Mouse (Mus musculus) layer of hippocampus, adult 9-11 months (tissue): ENCODE results near the gene Crybb1.

Source experiments
- DNase-seq: peaks from one replicate; pipeline ENCODE4 v3.0.0; 2022

The Crybb1 gene

DNA sequence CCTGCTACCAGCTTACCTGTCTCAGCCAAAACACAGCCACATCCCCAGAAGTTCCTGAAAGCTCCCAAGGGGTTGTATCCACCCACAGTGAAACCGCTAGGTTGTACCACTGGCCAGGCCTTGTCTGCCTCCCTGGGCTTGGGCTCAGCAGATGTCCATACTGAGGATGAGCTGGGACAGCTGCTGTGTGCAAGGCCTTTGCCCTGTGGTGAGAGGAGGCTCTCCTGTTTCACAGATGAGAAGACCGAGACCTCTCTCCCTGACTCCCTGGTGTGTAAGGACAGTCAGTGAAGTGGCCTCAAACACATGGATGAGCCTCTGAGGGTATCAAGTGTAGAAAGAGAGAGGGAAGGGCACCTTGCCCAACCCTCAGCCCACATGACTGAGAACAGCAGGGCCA lies 32.0 kb downstream of the Crybb1 start:
- no peak for DNase-seq

DNA sequence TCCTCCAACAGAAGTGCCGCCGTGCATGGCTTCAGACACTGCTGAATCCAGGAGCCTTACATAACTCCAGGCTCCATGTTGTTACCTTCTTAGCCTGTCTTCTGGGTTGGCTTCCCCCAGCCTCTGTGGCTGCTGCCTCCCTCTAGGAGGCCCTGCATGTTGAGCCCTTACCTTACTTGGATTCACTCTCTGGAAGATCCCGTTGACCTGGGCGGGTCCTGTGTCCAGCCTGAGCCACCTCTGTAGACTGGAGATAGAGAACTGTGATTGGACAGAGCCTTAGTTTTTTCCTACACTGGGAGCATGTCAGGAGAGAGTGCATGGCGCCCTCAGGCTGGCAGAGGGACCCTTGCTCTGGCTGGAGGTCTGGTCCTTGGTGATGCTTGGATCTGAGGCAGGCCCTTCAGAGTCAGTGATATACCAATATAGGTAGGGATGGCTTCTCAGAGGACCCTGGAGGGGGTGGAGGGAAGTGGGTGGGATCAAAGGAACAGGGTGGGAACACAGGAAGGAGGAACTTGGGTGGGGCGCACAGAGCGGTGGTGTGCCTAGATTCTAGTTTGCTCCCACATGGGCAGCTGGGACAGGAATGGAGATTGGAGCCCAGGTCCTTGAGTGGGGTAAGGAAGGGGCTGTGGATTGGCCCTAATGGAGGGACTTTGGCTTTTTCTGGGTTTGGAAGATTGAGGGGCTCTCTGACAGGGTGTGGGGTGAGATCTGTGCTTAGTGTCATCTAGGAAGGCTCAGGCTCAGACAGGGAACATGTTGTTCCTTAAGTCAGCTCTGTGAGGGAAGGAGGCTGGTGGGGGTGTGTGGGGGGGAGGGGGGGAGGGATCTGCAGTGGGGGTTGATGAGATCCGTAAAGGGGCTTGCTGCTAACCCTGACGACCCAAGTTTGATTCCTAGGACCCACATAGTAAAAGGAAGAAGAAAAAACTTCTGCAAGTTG lies 32.9 kb downstream of the Crybb1 start:
- DNase-seq, result no peak

DNA sequence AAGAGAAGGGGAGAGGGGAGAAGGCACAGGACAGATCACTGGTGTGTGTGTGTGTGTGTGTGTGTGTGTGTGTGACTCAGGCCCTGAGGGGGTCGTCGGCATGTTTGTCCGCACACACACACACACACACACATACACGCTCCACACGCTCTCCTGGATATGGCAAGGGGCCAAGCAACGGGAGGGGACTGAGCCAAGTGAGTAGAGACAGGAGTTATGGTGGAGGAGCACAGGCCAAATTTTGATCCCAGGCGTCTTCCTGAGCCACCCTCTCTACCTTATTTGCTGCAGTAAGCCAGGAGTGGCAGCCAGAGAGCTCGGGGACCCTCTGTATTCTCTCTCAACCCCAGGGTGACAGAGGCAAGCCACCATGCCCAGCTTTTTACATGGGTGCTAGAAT lies 33.6 kb downstream of the Crybb1 start:
- no peak for DNase-seq

GRCm38 (mm10) chr5:112289819-112290535 lies 34.4 kb downstream of the Crybb1 start:
- no peak for DNase-seq

DNA sequence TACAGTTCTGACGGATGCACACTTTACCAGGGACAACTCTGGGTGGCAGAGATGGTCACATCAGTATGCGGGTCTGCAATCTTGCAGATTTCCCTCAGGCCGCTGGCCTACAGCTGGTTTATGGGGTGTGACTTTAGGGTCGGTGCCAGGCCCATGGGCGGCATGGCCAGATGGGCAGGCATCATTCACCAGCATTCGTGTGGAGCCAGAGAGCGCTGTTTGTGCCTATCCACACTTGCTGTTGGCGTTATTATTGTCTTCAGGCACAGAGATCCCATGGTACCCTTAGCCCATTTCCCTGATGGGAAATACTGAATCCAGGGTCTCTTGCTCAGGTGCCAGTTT lies 34.9 kb downstream of the Crybb1 start:
- no peak for DNase-seq

- DNase-seq, result no peak
These were observed 36.3 kb downstream of the Crybb1 start for GRCm38 (mm10) chr5:112291866-112292265.

DNA sequence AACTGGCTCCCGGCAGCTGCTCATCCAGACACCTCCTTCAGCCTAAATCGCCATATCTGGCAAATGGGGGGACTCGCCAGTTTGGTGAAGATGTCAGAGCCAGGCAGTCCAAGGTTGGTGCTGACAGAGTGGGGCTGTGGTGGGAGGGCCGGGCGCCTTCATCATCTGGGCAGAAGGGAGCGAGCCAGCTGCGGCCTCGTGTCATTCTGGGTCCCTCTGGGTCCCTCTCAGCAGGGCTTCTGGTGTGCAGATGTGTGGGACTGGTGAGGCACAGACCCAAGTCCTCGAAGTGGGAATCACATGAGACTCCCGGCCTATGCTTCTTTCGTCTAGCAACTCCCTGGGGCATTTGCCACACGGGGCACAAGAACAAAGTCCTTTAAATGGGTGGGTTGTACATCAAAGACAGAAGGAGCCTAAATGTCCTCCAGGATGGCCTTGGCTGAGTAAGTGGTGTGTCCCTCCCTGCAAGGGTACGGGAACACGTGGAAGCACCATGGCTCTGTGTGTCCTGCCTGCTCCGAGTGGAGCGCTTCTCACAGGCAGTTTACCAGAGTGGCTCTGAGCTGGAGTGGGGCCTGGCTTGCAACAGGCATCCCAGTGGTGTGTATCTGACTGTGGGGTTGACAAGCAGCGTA lies 36.8 kb downstream of the Crybb1 start:
- DNase-seq, result no peak

GRCm38 (mm10) chr5:112293800-112294199 lies 38.2 kb downstream of the Crybb1 start:
- no peak for DNase-seq

DNA sequence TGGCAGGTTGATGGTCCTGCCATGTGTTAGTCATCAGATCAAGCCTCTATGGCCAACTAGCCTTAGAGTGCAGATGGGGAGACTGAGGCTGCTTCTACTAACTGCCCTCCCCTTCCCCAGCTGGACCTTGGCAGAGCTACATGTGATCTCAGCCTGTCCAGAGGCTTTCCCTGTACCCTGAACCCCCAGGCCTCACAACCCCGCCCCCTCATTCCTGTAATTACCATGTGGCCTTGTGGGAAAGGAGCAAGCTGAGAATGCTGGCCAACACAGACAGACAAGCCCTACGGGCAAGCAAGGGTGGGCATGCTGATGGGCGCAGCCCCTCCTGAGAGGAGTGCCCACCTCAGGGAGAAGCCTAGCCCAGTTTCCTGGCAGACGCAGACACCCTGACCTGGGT lies 39.1 kb downstream of the Crybb1 start:
- DNase-seq, result no peak

DNA sequence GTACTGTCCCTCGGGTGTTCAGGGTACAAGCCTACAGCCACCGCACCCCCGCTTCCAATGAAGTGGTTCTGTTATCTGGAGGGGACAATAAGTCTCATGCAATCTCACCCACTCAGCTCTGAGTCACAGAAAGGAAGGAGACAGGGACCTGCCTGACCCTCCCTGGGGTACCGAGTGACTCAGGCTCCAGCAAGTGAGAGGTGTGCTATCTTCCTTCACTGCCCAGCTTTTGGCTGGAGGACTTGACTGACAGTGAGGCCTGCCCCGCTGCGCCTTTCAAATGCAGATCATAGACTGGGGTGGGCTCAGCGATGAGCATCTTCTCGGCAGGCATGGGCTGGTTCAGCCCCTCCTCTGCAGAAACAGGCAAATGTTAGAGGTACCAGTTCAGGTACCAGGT lies 39.5 kb downstream of the Crybb1 start:
- no peak for DNase-seq

DNA sequence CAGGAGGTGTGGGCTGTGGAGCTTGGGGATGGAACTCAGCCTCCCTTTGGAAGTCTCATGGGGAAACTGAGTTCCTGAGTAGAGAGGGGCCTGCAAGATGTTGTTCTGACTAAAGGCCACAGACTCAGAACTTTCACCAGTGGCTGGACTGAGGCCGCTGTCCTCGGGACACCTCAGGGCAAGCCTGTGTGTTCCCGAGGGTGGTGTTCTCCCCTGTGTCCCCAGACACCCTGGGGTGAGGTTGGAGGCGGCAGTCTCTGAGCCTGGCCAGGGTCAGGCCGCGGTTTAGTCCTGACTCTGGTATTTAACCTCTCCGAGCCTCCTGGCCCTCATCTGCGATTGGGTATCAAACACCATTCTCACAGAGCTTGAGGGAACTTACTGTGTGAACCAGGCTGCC lies 39.9 kb downstream of the Crybb1 start:
- no peak for DNase-seq

DNA sequence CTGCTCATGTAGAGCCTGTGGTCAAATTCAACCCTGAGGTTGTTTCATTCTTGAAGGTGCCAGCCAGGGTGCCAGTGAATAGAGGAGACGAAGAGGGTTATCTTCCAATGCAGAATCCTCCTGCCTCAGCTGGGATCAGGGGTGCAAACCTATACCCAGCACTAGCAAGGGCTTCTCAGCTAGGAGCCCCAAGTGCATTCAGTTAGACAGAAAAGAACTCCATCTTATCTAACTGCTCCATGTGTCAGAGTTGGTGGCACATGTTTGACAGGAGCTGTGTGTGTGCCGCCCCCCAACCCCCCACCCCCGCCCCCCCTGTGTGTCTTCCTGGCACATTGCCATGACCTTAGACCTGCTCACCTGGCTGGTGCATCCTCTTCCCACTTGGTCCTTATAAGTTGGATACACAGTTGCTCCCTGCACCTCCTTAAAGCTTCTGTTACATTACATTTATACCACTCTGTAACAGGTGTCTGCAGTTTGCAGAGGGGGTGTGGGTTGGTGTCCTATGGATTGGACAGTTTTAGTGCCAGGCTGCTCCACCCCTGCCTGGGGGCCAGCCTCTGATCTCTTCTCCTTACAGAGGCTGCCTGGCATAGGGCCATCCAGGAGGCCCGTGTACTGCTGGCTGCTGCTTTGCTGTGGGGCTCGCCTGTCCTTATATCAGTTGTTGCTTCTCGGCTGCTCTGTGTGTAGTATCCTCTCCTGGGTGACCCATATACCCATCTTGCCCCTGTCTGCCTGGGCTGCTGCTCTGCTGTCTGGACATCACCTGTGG lies 41.0 kb downstream of the Crybb1 start:
- no peak for DNase-seq

DNA sequence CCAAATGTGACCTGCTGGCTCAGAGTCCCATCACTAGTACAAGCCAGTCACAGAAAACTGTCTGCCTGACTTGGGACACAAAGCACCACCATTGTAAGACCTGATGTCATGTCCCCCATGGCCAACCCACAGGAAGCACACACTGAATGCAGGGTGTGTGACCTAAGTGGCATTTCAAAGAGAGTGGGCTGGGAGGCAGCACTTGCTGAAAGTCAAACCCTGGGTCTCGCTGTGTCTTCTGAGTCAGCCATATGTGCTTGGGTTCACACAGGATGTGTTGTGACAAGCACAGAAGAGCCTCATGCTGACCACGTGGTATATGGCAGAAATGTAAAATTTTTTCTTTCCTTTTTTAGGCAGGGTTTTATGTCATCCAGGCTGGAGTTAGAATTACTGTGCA lies 41.6 kb downstream of the Crybb1 start:
- no peak for DNase-seq

- DNase-seq, result no peak
These were observed 42.8 kb downstream of the Crybb1 start for GRCm38 (mm10) chr5:112298226-112298988.

DNA sequence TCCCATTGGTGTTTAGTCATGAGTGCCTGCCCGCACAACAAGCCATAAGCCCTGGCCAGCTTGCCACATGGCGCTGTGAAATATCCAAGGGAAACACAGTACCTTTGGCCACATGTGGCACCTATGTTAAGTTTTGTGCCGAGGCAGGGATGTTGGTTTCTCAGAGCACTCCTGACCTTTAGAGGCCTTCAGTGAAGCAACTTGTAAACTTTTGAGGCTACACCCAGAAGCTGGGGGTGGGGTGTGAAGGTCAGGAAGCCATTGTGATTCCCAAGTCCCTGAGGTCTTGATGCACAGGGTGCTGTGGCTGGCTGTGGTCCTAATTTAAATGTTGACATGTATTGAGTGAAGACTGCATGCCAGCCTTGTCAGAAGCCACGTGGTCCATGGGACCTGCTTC lies 43.8 kb downstream of the Crybb1 start:
- no peak for DNase-seq

- no peak for DNase-seq
These were observed 44.5 kb downstream of the Crybb1 start for GRCm38 (mm10) chr5:112300112-112300511.

- peak; percentile 57 for DNase-seq
These were observed 45.2 kb downstream of the Crybb1 start for GRCm38 (mm10) chr5:112300721-112301308.

GRCm38 (mm10) chr5:112301694-112302093 lies 46.1 kb downstream of the Crybb1 start:
- no peak for DNase-seq

- DNase-seq, result no peak
These were observed 46.7 kb downstream of the Crybb1 start for GRCm38 (mm10) chr5:112302310-112302709.

DNA sequence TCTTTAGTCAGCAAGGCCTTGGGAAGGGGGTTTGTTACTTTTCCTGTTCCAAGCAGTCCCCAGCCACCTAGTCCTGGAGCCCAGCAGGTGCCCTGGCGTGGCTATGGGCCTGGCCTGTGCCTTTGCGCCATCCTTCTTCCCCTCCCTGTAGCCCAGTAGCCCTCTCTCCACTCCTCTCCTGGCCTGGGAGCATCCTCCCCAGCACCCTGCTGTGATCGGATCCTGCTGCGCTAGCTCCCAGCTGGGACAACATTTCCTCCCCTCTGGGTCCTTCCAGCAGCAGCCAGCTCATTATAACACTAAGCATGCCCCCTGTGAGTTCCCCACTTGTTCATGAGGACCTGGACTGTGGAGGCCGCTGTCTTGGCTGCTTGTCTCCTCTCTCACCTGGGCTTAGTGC lies 50.2 kb downstream of the Crybb1 start:
- DNase-seq, result no peak

- no peak for DNase-seq
These were observed 57.7 kb downstream of the Crybb1 start for GRCm38 (mm10) chr5:112313222-112313885.
